Mouse (Mus musculus): ENCODE results near the gene Dennd1a.

DNA sequence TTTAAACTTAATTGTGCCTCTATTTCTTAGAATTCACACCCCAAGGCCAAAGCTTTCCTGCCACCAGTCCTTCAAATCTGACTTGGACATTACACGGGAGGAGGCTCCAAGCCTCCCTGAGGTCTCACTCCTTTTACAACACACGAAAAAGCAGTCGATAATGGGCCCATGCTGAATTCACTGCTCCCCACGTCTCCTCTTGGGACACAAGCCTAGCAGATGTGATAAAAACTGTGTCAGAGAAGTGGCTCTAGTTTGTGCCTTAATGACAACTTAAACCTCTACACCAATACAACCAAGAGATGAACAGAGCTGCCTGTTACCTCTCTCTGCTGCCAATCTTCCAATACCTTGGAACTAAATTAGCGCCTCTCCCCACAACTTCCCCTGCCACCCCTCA lies 144.3 kb downstream of the Dennd1a start:
- TF ChIP-seq CTCF (IDR thresholded peaks at IDR 0.05; ENCODE audit: low read depth) (no peak), EP300 (optimal IDR thresholded peaks at IDR 0.05) (no peak)

Measured in stomach, postnatal 0 days (tissue).